Mouse (Mus musculus) liver, postnatal 0 days (tissue): ENCODE data around the gene Fam71f1.

Experiments used
- CTCF ChIP-seq: sonication (generic); IDR thresholded peaks from 2 replicates; pipeline ENCODE4 v1.5.1; 2016; ENCODE audit warnings: antibody characterized with exemption, low read depth
- EP300 ChIP-seq: IDR thresholded peaks from 2 replicates; pipeline ENCODE4 v1.6.1; 2016; ENCODE audit warnings: antibody characterized with exemption, low read depth, mild to moderate bottlenecking

DNA sequence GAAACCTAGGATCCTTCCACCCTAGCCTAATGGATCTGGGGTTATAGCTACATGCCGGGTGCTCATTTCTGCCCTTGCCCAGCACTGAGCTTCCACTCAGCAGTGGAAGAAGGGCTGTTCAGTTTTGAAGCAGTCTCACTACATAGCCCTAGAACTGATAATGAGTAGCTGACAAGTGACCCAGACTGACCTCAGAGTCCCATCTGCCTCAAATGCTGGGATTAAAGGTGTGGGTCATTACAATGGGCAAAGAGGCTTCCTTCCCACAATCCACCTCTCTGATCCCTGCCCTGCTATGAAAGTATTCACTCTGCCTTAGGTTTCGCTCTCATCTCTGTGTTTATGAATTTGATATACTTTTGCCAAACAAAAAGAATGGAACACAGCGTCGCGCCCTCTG lies 42.2 kb upstream of the Fam71f1 start:
- TF ChIP-seq CTCF (no peak), EP300 (no peak)
